Mouse (Mus musculus) regulatory T cell (primary cell): Measurements from ENCODE around the gene Gm3486.
"Not testable (repeated sequence)": the region's sequence is repeated elsewhere in the genome, so short reads cannot be mapped to it uniquely, and the experiment has no call there.

Experiments used
- in situ Hi-C: fragments of 300-600 bp; cut with MboI, MseI; formaldehyde crosslinking; loops from one replicate; pipeline ENCODE4 v1.15.1; 2025; ENCODE audit warnings: high pct_unique_total_duplicates

The Gm3486 gene

GRCm38 (mm10) chr14:41489385-41489784 lies at the start of gene Gm3486:
TSS of gene Gm3486 (minus strand) at chr14:41489485.
- in situ Hi-C loops, result loop anchor here (10.0 to 25.0 kb wide), 3 partner anchors 273 to 695 kb away; partner anchors contain the start of genes Gm47189 and Gm7929

GRCm38 (mm10) chr14:41524695-41525094 lies 35.4 kb upstream of the Gm3486 start:
- in situ Hi-C loops, result loop anchor here (10.0 to 25.0 kb wide), 3 partner anchors 150 to 1513 kb away; no protein-coding TSS in a partner anchor

DNA sequence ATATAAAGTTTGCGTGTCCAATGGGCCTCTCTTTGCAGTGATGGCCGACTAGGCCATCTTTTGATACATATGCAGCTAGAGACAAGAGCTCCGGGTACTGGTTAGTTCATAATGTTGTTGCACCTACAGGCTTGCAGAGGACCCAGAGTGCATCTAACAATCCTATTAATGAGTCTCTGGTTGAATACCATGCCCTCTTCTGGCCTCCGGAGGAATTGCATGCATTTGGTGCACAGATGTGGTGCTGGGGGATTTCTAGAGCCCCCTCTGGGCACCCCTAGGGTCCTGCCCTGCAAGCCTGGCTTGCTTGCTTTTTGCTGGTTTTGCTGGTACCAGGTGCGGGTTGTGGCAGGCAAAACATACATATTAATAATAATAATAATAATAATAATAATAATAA lies 31.4 kb upstream of the Gm3486 start:
- in situ Hi-C loops, result loop anchor here (10.0 to 25.0 kb wide), 3 partner anchors 154 to 1517 kb away; no protein-coding TSS in a partner anchor

- in situ Hi-C loops, result not testable (repeated sequence)
These were observed 35.9 kb downstream of the Gm3486 start, which contains the start of gene Gm7954 for GRCm38 (mm10) chr14:41453418-41453817. TSS of gene Gm7954 (minus strand) at chr14:41453518.
